Mouse (Mus musculus) ES-Bruce4 (cell line): ENCODE measurements around the gene Anapc15-ps.

Experiments used
- CTCF ChIP-seq: IDR thresholded peaks from one replicate; pipeline ENCODE4 v1.8.1; 2011; ENCODE audit warnings: low read depth, low read length
- EP300 ChIP-seq: IDR thresholded peaks from 2 replicates; pipeline ENCODE4 v1.6.1; 2011; ENCODE audit warnings: low read depth, low read length; ENCODE audit not compliant: insufficient read depth

DNA sequence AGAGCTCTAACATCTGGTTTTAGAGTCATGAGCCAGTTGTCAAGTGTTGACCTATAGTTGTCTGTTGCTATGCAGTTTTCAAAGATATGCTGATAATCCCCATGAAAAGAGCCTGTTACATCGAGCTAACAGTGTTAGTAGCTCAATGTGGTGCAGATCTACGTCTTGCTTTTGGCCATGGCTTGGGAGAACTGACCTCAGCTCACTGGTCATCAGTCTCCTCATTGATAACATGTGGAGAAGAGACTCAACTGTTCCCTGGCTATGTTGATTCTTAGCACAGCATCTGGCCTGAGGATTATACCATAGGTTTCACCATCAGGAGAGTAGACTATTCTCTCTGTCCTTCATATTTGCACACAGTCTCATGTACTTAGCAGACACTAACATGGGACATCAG lies 6.5 kb downstream of the Anapc15-ps start:
- TF ChIP-seq CTCF = no peak
- TF ChIP-seq EP300 = no peak
